Mouse (Mus musculus) liver, postnatal 0 days (tissue): Measurements from ENCODE around the gene Adh6b.

Experiments
- CTCF ChIP-seq: sonication (generic); IDR thresholded peaks from 2 replicates; pipeline ENCODE4 v1.5.1; 2016; ENCODE audit warnings: antibody characterized with exemption, low read depth
- EP300 ChIP-seq: IDR thresholded peaks from 2 replicates; pipeline ENCODE4 v1.6.1; 2016; ENCODE audit warnings: antibody characterized with exemption, low read depth, mild to moderate bottlenecking

DNA sequence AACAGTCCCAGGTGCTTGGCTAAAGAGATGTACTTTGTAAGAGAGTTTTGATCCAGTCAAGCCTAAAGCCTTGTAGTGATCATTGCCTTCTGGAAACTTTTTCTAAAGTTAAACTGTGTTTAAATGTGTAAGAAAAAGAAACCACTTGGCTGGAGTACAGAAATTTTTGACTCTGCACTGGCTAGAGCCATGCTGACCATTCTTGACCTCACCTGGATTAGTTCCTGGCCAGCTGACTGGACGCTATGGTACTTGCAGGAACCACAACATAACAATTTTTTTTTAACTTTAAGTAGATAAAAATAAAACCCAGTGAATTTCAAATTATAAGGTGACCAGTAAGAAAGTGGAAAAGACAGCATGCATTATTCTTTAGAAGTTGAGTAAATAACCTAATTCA is 28.0 kb downstream of the Adh6b start:
- TF ChIP-seq CTCF: no peak
- TF ChIP-seq EP300: no peak
